Mouse (Mus musculus) monocyte, adult 5-6 weeks (primary cell): ENCODE results near the gene Sulf2. TPM values are rescaled to one million over a fixed set of nuclear protein-coding genes. Genes with fewer than 3 reads are reported as not detected.
A peak's percentile ranks its signal among the peaks of the same experiment; 100 is the strongest.
"Not testable (repeated sequence)": the region's sequence is repeated elsewhere in the genome, so short reads cannot be mapped to it uniquely, and the experiment has no call there.

Source experiments
- ATAC-seq: fragments of 153-309, 156-312 bp; replicated peaks from 2 replicates; pipeline ENCODE4 v1.8.0; 2017; ENCODE audit warnings: mild to moderate bottlenecking; ENCODE audit not compliant: low TSS enrichment, insufficient number of reproducible peaks, severe bottlenecking, poor library complexity, low FRiP score
- total RNA-seq: library from RNA; stranded (forward); fragments of 200-1000, 200-491, 200-594 nt; gene quantifications from 3 replicates; pipeline ENCODE4 v1.2.3, GENCODE M21; 2017

The Sulf2 gene
- total RNA-seq, 1 experiment from 2014 or later, result 20.9 TPM

GRCm38 (mm10) chr2:166105911-166106310, 49.6 kb downstream of the Sulf2 start:
- ATAC-seq, result no peak

- ATAC-seq, result no peak
Observed at GRCm38 (mm10) chr2:166102893-166103292, 52.6 kb downstream of the Sulf2 start.

- ATAC-seq, result 0 out of 2 replicates have a peak, but pooled peaks have one; percentile 37
Observed at GRCm38 (mm10) chr2:166100309-166101262, 54.9 kb downstream of the Sulf2 start.

GRCm38 (mm10) chr2:166098292-166098933, 57.0 kb downstream of the Sulf2 start:
- ATAC-seq, result no peak

GRCm38 (mm10) chr2:166097443-166098291, 57.8 kb downstream of the Sulf2 start:
- peak; percentile 40; the same call in 1 of the 2 replicates for ATAC-seq

GRCm38 (mm10) chr2:166096834-166097233, 58.6 kb downstream of the Sulf2 start:
- no peak for ATAC-seq

- ATAC-seq, result no peak
Observed at GRCm38 (mm10) chr2:166096300-166096699, 59.2 kb downstream of the Sulf2 start.

- no peak for ATAC-seq
Observed at GRCm38 (mm10) chr2:166092412-166092811, 63.1 kb downstream of the Sulf2 start.

- no peak for ATAC-seq
Observed at GRCm38 (mm10) chr2:166091599-166091998, 63.9 kb downstream of the Sulf2 start.

- no peak for ATAC-seq
Observed at GRCm38 (mm10) chr2:166090131-166090581, 65.3 kb downstream of the Sulf2 start.

GRCm38 (mm10) chr2:166088991-166089390, 66.5 kb downstream of the Sulf2 start:
- ATAC-seq, result no peak

- no peak for ATAC-seq
Observed at GRCm38 (mm10) chr2:166086457-166087233, 68.8 kb downstream of the Sulf2 start.

- ATAC-seq, result no peak
Observed at GRCm38 (mm10) chr2:166085780-166086179, 69.7 kb downstream of the Sulf2 start.

- ATAC-seq, result not testable (repeated sequence)
Observed at GRCm38 (mm10) chr2:166084964-166085363, 70.5 kb downstream of the Sulf2 start.

GRCm38 (mm10) chr2:166084111-166084510, 71.4 kb downstream of the Sulf2 start:
- ATAC-seq, result no peak

GRCm38 (mm10) chr2:166083542-166084031, 71.9 kb downstream of the Sulf2 start:
- ATAC-seq, result peak; percentile 22; the same call in 1 of the 2 replicates

- no peak for ATAC-seq
Observed at GRCm38 (mm10) chr2:166082661-166083060, 72.8 kb downstream of the Sulf2 start.

- ATAC-seq, result 0 out of 2 replicates have a peak, but pooled peaks have one; percentile 32
Observed at GRCm38 (mm10) chr2:166082193-166082592, 73.3 kb downstream of the Sulf2 start.
